ENCODE assay signal across 8 mouse cellular contexts in the genomic region with DNA sequence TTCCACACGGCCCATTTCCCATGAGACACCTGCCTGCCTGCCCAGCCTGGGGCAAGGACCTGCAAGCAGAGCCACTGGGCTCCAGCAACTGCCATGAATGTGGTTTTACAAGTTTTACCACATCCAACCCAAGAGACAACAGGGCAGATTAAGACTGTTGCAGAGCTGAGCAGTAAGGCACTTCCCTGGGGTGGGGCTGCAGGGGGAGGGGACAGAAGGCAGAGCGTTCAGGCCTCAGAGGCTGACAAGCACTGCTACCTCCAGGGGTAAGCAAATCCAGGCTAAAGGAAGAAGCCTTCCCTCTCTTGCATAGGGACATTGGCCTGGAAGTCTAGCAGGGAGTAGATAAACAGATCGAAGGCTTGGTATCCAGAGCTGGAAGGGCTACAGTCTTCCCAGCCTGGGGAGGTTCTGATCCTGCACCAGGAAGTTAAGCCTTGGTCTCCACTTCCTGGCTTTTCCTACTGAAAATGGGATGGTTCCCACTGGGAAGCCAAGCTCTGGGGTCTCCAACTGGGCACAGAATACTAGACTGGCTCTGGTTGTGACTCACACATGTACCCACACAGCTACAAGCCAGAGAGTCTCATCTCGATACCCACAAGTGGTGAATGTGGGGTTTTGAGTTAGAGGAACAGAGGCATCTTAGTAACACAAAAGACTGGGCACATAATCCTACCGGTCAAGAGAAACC. TPM values are rescaled to one million over a fixed set of nuclear protein-coding genes. Genes with fewer than 3 reads are reported as not detected.
DNase-seq lines count a peak whose midpoint lies in the region; ATAC-seq and TF ChIP-seq lines count a peak whose summit lies in the region.

No protein-coding gene starts in this region.

- DNase-seq in cerebellum, postnatal 10 days = peak; percentile 25 to 41
- no peak for DNase-seq in cerebellum, adult 18-20 months
- peak; percentile 78 for DNase-seq in MEL (ENCODE audit: low read depth, low spot score)
- DNase-seq in forelimb bud, embryonic 11.5 days (ENCODE audit: low read depth, low spot score) = peak; percentile 32
- DNase-seq in kidney, postnatal 4 days = peak; percentile 58 to 67
- peak; percentile 81 for DNase-seq in thymus, postnatal 0 days (ENCODE audit: low spot score)
- DNase-seq in right cerebral cortex, adult 18-20 months = no peak

- peak overlapping the region; percentile 37 for H3K27ac ChIP-seq in MEL (ENCODE audit: control insufficient read depth, low read depth, low read length)

- H3K4me3 ChIP-seq in MEL (ENCODE audit: control insufficient read depth in 1 of 2, insufficient read depth in 1 of 2, low read depth in 2 of 2, low read length in 2 of 2) = peak overlapping the region; percentile 83 to 92

- H3K9ac ChIP-seq in MEL (ENCODE audit: control insufficient read depth, low read depth, low read length, poor library complexity, severe bottlenecking) = peak overlapping the region; percentile 90

- H3K4me1 ChIP-seq in MEL (ENCODE audit: control insufficient read depth in 1 of 2, insufficient read depth in 2 of 2, low read length in 2 of 2) = peaks cover 2 to 29% of the 10 kb centered on the region in 2 experiments; a peak in 3 of 4 replicates

- TF ChIP-seq EP300 in MEL (IDR thresholded peaks at IDR 0.05; ENCODE audit: low read depth in 1 of 2, low read length in 2 of 2) = peak; percentile 10 to 42; a peak in 3 of 4 replicates

- peak; percentile 33 for ATAC-seq in megakaryocyte progenitor cell, adult 5-6 weeks (replicated peaks; ENCODE audit: poor library complexity)

- TF ChIP-seq POLR2A in MEL (IDR thresholded peaks at IDR 0.05; ENCODE audit: control insufficient read depth in 1 of 2, insufficient read depth in 1 of 2, low read depth in 1 of 2, low read length in 2 of 2, poor library complexity in 1 of 2) = no peak; a peak in 1 of 4 replicates

- no peaks in the 10 kb centered on the region for H3K27me3 ChIP-seq in MEL (ENCODE audit: control insufficient read depth in 1 of 2, insufficient read depth in 2 of 2, low read length in 2 of 2)

- H3K36me3 ChIP-seq in MEL (ENCODE audit: control insufficient read depth in 1 of 2, insufficient read depth in 2 of 2, low read length in 2 of 2) = peaks cover 0 to 9% of the 10 kb centered on the region in 2 experiments; a peak in 2 of 4 replicates

- peaks cover 19% of the 10 kb centered on the region for H3K79me2 ChIP-seq in MEL (ENCODE audit: control insufficient read depth, insufficient read depth, low read length, poor library complexity)

- no peak for TF ChIP-seq RAD21 in MEL (IDR thresholded peaks at IDR 0.05; ENCODE audit: low read depth, low read length)

- no peaks in the 10 kb centered on the region for H3K9me3 ChIP-seq in MEL (replicated peaks; ENCODE audit: insufficient read depth, low read length)

- TF ChIP-seq CTCF in MEL (IDR thresholded peaks at IDR 0.05 in 2 of 3, conservative IDR thresholded peaks at IDR 0.05 in 1 of 3; ENCODE audit: control insufficient read depth in 1 of 3, insufficient read depth in 1 of 3, low read depth in 2 of 3, low read length in 3 of 3, poor library complexity in 1 of 3, severe bottlenecking in 1 of 3) = no peak

TF ChIP-seq in MEL, 35 proteins besides CTCF, POLR2A, EP300 and RAD21:
- no peak for TF ChIP-seq CHD1 (IDR thresholded peaks at IDR 0.05; ENCODE audit: low read depth, low read length)
- TF ChIP-seq MXI1 (IDR thresholded peaks at IDR 0.05; ENCODE audit: low read depth, low read length) = 0 out of 2 replicates have a peak, but pooled peaks have one; percentile 23
- TF ChIP-seq MEF2A (IDR thresholded peaks at IDR 0.05; ENCODE audit: extremely low read depth, insufficient replicate concordance, low read depth, low read length, poor library complexity, severe bottlenecking) = no peak
- no peak for TF ChIP-seq MYB (IDR thresholded peaks at IDR 0.05; ENCODE audit: low read depth, low read length)
- TF ChIP-seq GABPA (IDR thresholded peaks at IDR 0.05; ENCODE audit: low read depth, low read length) = no peak
- TF ChIP-seq MAFK (IDR thresholded peaks at IDR 0.05; ENCODE audit: borderline replicate concordance, low read depth, low read length) = no peak
- no peak for TF ChIP-seq NELFE (IDR thresholded peaks at IDR 0.05; ENCODE audit: low read depth, low read length)
- no peak for TF ChIP-seq POLR2AphosphoS5 (IDR thresholded peaks at IDR 0.05; ENCODE audit: borderline replicate concordance, low read depth, low read length)
- no peak for TF ChIP-seq MAZ (IDR thresholded peaks at IDR 0.05; ENCODE audit: low read depth, low read length)
- TF ChIP-seq HCFC1 (IDR thresholded peaks at IDR 0.05; ENCODE audit: low read depth, low read length) = no peak
- 0 out of 2 replicates have a peak, but pooled peaks have one; percentile 10 for TF ChIP-seq RCOR1 (IDR thresholded peaks at IDR 0.05; ENCODE audit: low read depth, low read length)
- no peak for TF ChIP-seq MAX (IDR thresholded peaks at IDR 0.05; ENCODE audit: low read length)
- no peak for TF ChIP-seq JUND (IDR thresholded peaks at IDR 0.05; ENCODE audit: low read depth, low read length)
- TF ChIP-seq MYC (IDR thresholded peaks at IDR 0.05; ENCODE audit: low read depth, low read length) = no peak
- no peak for TF ChIP-seq E2F4 (IDR thresholded peaks at IDR 0.05; ENCODE audit: borderline replicate concordance, low read depth, low read length)
- no peak for TF ChIP-seq ZC3H11A (IDR thresholded peaks at IDR 0.05; ENCODE audit: low read depth, low read length)
TF ChIP-seq in MEL: peak in this region for 2.

RNA-seq across cellular contexts. Expression of gene Ubald1, which starts 1.8 kb away (rescaled TPM):
- 2.8 and 4.3 TPM in 2 replicates for total RNA-seq in MEL (2012; rRNA removed)
- 10 to 100 TPM in 1 of 2 experiments, not detected in 1; 25.6 TPM for polyA plus RNA-seq in MEL (2012; ENCODE audit: insufficient read depth in 1 of 2, insufficient read length in 2 of 2, low read depth in 1 of 2, low replicate concordance in 2 of 2, missing spikeins in 1 of 2)
- 36.5 and 38.4 TPM in 2 replicates for total RNA-seq in megakaryocyte progenitor cell, adult 5-6 weeks (2015)
- 16.3 and 16.5 TPM in 2 replicates for total RNA-seq in megakaryocyte progenitor cell, adult 5-6 weeks (2017)
- 57.5 and 62.3 TPM in 2 replicates for polyA plus RNA-seq in thymus, postnatal 0 days (2015; fragmentation: Nextera tagmentation; extraction: Ambion mirVana)

RNA-seq across cellular contexts. Expression of gene Mgrn1, which starts 7.7 kb away (rescaled TPM):
- 8.4 and 9.8 TPM in 2 replicates for total RNA-seq in MEL (2012; rRNA removed)
- 10 to 100 TPM in 1 of 2 experiments, not detected in 1; 25.0 TPM for polyA plus RNA-seq in MEL (2012; ENCODE audit: insufficient read depth in 1 of 2, insufficient read length in 2 of 2, low read depth in 1 of 2, low replicate concordance in 2 of 2, missing spikeins in 1 of 2)
- 20.5 and 23.2 TPM in 2 replicates for total RNA-seq in megakaryocyte progenitor cell, adult 5-6 weeks (2015)
- total RNA-seq in megakaryocyte progenitor cell, adult 5-6 weeks (2017) = 12.6 and 18.2 TPM in 2 replicates
- polyA plus RNA-seq in thymus, postnatal 0 days (2015; fragmentation: Nextera tagmentation; extraction: Ambion mirVana) = 31.1 and 31.7 TPM in 2 replicates

RNA-seq across cellular contexts. Expression of gene 4930562C15Rik, which starts 43.1 kb away (rescaled TPM):
- total RNA-seq in MEL (2012; rRNA removed) = 0.12 TPM in 1 of 2 replicates, not detected in the other
- under 1 TPM in 1 of 2 experiments, not detected in 1; 0.21 TPM for polyA plus RNA-seq in MEL (2012; ENCODE audit: insufficient read depth in 1 of 2, insufficient read length in 2 of 2, low read depth in 1 of 2, low replicate concordance in 2 of 2, missing spikeins in 1 of 2)
- total RNA-seq in megakaryocyte progenitor cell, adult 5-6 weeks (2015) = not detected in 2 replicates
- total RNA-seq in megakaryocyte progenitor cell, adult 5-6 weeks (2017) = not detected in 2 replicates
- polyA plus RNA-seq in thymus, postnatal 0 days (2015; fragmentation: Nextera tagmentation; extraction: Ambion mirVana) = 0.31 TPM in 1 of 2 replicates, not detected in the other

Comparison
In these comparisons a context has a peak if more than half of its experiments do, and no peak if none do; other contexts are left out.
1. DNase-seq: peak in cerebellum, postnatal 10 days (2 of 2), MEL (single experiment), forelimb bud, embryonic 11.5 days (single experiment), kidney, postnatal 4 days (2 of 2) and thymus, postnatal 0 days (single experiment); none in cerebellum, adult 18-20 months (0 of 2) and right cerebral cortex, adult 18-20 months (single experiment).